Mouse (Mus musculus): ENCODE data around the gene Dhdds.

DNA sequence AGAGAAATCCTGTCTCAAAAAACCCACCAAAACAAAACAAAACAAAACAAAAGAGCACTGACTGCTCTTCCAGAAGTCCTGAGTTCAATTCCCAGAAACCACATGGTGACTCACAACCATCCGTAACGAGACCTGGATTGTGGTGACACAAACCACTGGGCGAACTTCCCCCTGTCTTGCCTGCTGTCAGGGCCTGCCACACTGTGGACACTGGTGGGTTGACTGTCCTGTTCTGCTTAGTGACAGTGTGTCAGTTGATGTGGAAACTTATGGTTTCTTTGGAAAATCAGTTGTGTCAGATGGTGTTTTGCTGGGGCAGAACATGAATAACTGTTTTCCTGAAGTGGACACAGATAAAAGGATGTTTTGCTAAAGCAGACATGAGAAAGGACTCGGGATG is 58.0 kb downstream of the Dhdds start:
- TF ChIP-seq CTCF (IDR thresholded peaks at IDR 0.05; ENCODE audit: low read depth) (no peak), EP300 (optimal IDR thresholded peaks at IDR 0.05) (no peak)

Data from stomach, postnatal 0 days (tissue).